11 mouse cellular contexts compared by ENCODE assay signal in the genomic region with DNA sequence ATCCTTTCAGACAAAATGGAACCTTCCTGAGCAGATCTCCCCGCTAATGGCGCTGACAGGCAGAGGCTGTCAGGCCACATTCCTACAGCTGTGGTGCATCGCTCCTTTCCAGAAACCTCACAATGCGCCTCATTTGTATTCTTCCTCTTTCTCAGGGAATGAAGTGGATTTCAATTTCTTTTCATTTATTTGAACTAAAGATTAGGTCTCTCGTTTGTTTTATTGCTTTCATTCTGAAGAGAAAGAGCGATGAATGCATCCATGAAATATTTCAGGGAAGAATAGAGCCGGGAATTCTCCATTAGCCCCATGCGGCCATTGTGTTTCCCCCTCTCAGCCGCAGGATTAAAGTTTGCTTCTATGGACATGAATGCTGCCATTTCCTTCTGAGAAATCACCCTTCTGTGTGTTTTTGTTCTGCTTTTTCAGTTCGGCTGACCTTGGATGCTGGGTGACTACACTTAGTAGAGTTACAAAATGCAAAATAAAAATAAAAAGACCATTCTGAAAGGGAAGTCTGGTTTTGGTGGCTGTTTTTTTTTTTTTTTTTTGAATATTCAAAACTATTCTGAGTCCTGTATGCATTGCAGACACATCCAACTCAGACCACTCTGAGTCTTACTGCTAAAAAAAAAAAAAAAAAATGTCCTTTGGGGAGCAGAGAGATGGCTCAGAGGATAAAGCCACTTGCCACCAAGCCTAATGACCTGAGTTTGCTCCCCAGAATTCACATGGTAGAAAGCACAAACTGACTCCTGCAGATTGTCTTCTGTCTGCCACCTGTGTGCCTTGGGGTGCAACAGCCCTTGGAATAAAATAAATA.
DNase-seq lines count a peak whose midpoint lies in the region; ATAC-seq and TF ChIP-seq lines count a peak whose summit lies in the region.
"Had no signal": no experiment of that assay in that cellular context is flagged by ENCODE, and none has a peak within 500 bp of the region (broad histone marks: within the 10 kb centered on the region; RNA-seq: fewer than 3 reads in every experiment).

No protein-coding gene starts in this region.

- H3K27ac ChIP-seq in lung, embryonic 14.5 days (ENCODE audit: low read depth) = no peak overlapping the region
- peak overlapping the region; percentile 44; the same call in 1 of the 2 replicates for H3K27ac ChIP-seq in forebrain, embryonic 14.5 days (ENCODE audit: low read depth, low read length)
- H3K27ac ChIP-seq: limb, embryonic 15.5 days had no signal

- no peaks in the 10 kb centered on the region for H3K36me3 ChIP-seq in lung, embryonic 14.5 days (ENCODE audit: insufficient read depth)
- no peaks in the 10 kb centered on the region for H3K36me3 ChIP-seq in forebrain, embryonic 14.5 days (ENCODE audit: control insufficient read depth, insufficient read depth, low read length)
- H3K36me3 ChIP-seq: limb, embryonic 15.5 days had no signal

- 31% methylated on average over 10 of the region's 10 CpGs for WGBS in lung, embryonic 14.5 days
- WGBS in forebrain, embryonic 14.5 days = 1% methylated on average over 10 of the region's 10 CpGs

- no peak; the same call in 1 of the 2 replicates for ATAC-seq in lung, embryonic 14.5 days (ENCODE audit: insufficient read depth)
- ATAC-seq in forebrain, embryonic 14.5 days = peak; percentile 90
- peak; percentile 45; the same call in 1 of the 2 replicates for ATAC-seq in megakaryocyte, adult 5-6 weeks (ENCODE audit: poor library complexity, severe bottlenecking)

- DNase-seq in lung, embryonic 14.5 days = peak; percentile 65
- no peak for DNase-seq in lung, postnatal 10 days
- DNase-seq in forebrain, embryonic 14.5 days (ENCODE audit: low spot score) = peak; percentile 86
- peak; percentile 45 for DNase-seq in retina, postnatal 1 day
- DNase-seq in frontal cortex, postnatal 36 days (ENCODE audit: low spot score in 2 of 2) = no peak
- DNase-seq in gastrocnemius, postnatal 10 days = no peak
- DNase-seq in layer of hippocampus, adult 9-11 months = no peak
- DNase-seq: cerebellum, postnatal 10 days; right cerebral cortex, postnatal 14 days had no signal

- no peak overlapping the region for H3K4me2 ChIP-seq in lung, embryonic 14.5 days
- H3K4me2 ChIP-seq in forebrain, embryonic 14.5 days (ENCODE audit: low read length) = no peak overlapping the region
- H3K4me2 ChIP-seq: limb, embryonic 15.5 days had no signal

- no peak for TF ChIP-seq CTCF in lung, embryonic 14.5 days (IDR thresholded peaks at IDR 0.05; ENCODE audit: low read depth)

- H3K9me3 ChIP-seq in lung, embryonic 14.5 days (ENCODE audit: low read depth, low read length) = no peaks in the 10 kb centered on the region
- no peaks in the 10 kb centered on the region for H3K9me3 ChIP-seq in forebrain, embryonic 14.5 days (replicated peaks; ENCODE audit: control insufficient read depth, low read length)
- H3K9me3 ChIP-seq: limb, embryonic 15.5 days had no signal

- H3K4me1 ChIP-seq in lung, embryonic 14.5 days (ENCODE audit: insufficient read depth) = no peaks in the 10 kb centered on the region; the same call in 1 of the 2 replicates
- peaks cover 9% of the 10 kb centered on the region for H3K4me1 ChIP-seq in forebrain, embryonic 14.5 days (ENCODE audit: control insufficient read depth, insufficient read depth, low read length)
- H3K4me1 ChIP-seq: limb, embryonic 15.5 days had no signal

- H3K4me3 ChIP-seq in lung, embryonic 14.5 days (ENCODE audit: low read depth, low read length) = no peak overlapping the region
- H3K4me3 ChIP-seq in forebrain, embryonic 14.5 days (ENCODE audit: low read depth, low read length) = no peak overlapping the region
- H3K4me3 ChIP-seq: limb, embryonic 15.5 days had no signal

- H3K27me3 ChIP-seq in lung, embryonic 14.5 days (ENCODE audit: insufficient read depth, low read length) = no peaks in the 10 kb centered on the region
- no peaks in the 10 kb centered on the region for H3K27me3 ChIP-seq in forebrain, embryonic 14.5 days (replicated peaks; ENCODE audit: control insufficient read depth, insufficient read depth, low read length)
- H3K27me3 ChIP-seq: limb, embryonic 15.5 days had no signal

- H3K9ac ChIP-seq in lung, embryonic 14.5 days = no peak overlapping the region
- H3K9ac ChIP-seq in forebrain, embryonic 14.5 days (ENCODE audit: low read length) = no peak overlapping the region
- H3K9ac ChIP-seq: limb, embryonic 15.5 days had no signal

Comparison
In these comparisons a context has a peak if more than half of its experiments do, and no peak if none do; other contexts are left out.
1. DNase-seq: peak in lung, embryonic 14.5 days (single experiment), forebrain, embryonic 14.5 days (single experiment) and retina, postnatal 1 day (single experiment); none in lung, postnatal 10 days (single experiment), frontal cortex, postnatal 36 days (0 of 2), gastrocnemius, postnatal 10 days (single experiment) and layer of hippocampus, adult 9-11 months (single experiment).